8 mouse cellular contexts compared by ENCODE assay signal in genomic region chr5:43781977-43782930, GRCm38 (mm10). TPM values are rescaled to one million over a fixed set of nuclear protein-coding genes. Genes with fewer than 3 reads are reported as not detected.
DNase-seq lines count a peak whose midpoint lies in the region; ATAC-seq lines count a peak whose summit lies in the region.

No protein-coding gene starts in this region.

- peak; percentile 90 for ATAC-seq in frontal cortex, adult (ENCODE audit: low TSS enrichment)

- H3K27ac ChIP-seq in hindbrain, embryonic 10.5 days, result peak overlapping the region; percentile 99

- H3K9me3 ChIP-seq in hindbrain, embryonic 10.5 days, result no peaks in the 10 kb centered on the region

- no peaks in the 10 kb centered on the region for H3K27me3 ChIP-seq in hindbrain, embryonic 10.5 days (ENCODE audit: insufficient read depth, poor library complexity, severe bottlenecking)

- H3K36me3 ChIP-seq in hindbrain, embryonic 10.5 days, result peaks cover 11% of the 10 kb centered on the region

- DNase-seq in Muller cell, postnatal 12 days (ENCODE audit: inconsistent ontology term), result peak; percentile 91
- peak; percentile 83 for DNase-seq in cerebellum, adult 8-10 months
- peak; percentile 84 for DNase-seq in hindbrain, embryonic 10.5 days (ENCODE audit: low spot score)
- peak; percentile 72 to 81 for DNase-seq in layer of hippocampus, postnatal 25 days (ENCODE audit: extremely low spot score in 1 of 2, low spot score in 1 of 2)
- DNase-seq in lung, postnatal 14 days, result peak; percentile 78
- DNase-seq in retina, adult 2 months (ENCODE audit: low read depth, low spot score), result peak; percentile 71
- DNase-seq in thymus, postnatal 25 days, result peak; percentile 82

- peaks cover 18% of the 10 kb centered on the region for H3K4me1 ChIP-seq in hindbrain, embryonic 10.5 days (replicated peaks)

- peak overlapping the region; percentile 86 for H3K4me3 ChIP-seq in hindbrain, embryonic 10.5 days

- 4% methylated on average over 82 of the region's 82 CpGs for WGBS in hindbrain, embryonic 10.5 days

RNA-seq across cellular contexts. Expression of gene Bst1, which starts 36.4 kb away (rescaled TPM):
- 0.14 TPM in 1 of 2 replicates, not detected in the other for polyA plus RNA-seq in hindbrain, embryonic 10.5 days (2016; fragmentation: Nextera tagmentation; extraction: Ambion mirVana)
- not detected for total RNA-seq in layer of hippocampus, postnatal 25 days (2021)

RNA-seq across cellular contexts. Expression of gene Fbxl5, which starts 39.2 kb away (rescaled TPM):
- polyA plus RNA-seq in hindbrain, embryonic 10.5 days (2016; fragmentation: Nextera tagmentation; extraction: Ambion mirVana), result 47.5 and 52.3 TPM in 2 replicates
- 10 to 100 TPM; 86.7 to 94.9 TPM for total RNA-seq in layer of hippocampus, postnatal 25 days (2021)

Comparison
In these comparisons a context has a peak if more than half of its experiments do, and no peak if none do; other contexts are left out.
1. Peak in every context shown above with its lines: DNase-seq, ATAC-seq, H3K4me3 ChIP-seq and H3K27ac ChIP-seq.